Mouse (Mus musculus) forebrain, embryonic 14.5 days (tissue): ENCODE results near the gene Bloc1s5. TPM values are rescaled to one million over a fixed set of nuclear protein-coding genes. Genes with fewer than 3 reads are reported as not detected.

Experiments used
- ATAC-seq: fragments of 200-750 bp; cut with Nextera tagmentation; 2 replicates; pipeline ENCODE4 v1.8.0; 2017; ENCODE audit warnings: mild to moderate bottlenecking, moderate library complexity
- DNase-seq: peaks from one replicate; pipeline ENCODE4 v3.0.0-alpha.2; 2015; ENCODE audit warnings: low spot score
- H3K27ac ChIP-seq: fragments of 300-500 bp; sonication (generic); 2 replicates; pipeline ENCODE4 v1.5.1; 2014; ENCODE audit warnings: low read depth, mild to moderate bottlenecking, control low read depth, low read length, moderate library complexity
- H3K27me3 ChIP-seq: fragments of 300-500 bp; sonication (generic); replicated peaks from 2 replicates; pipeline ENCODE4 v1.6.1; 2014; ENCODE audit warnings: low read length, control low read depth, mixed read lengths; ENCODE audit not compliant: control insufficient read depth, insufficient read depth
- H3K36me3 ChIP-seq: fragments of 300-500 bp; sonication (generic); 2 replicates; pipeline ENCODE4 v1.6.1; 2014; ENCODE audit warnings: low read length, control low read depth; ENCODE audit not compliant: control insufficient read depth, insufficient read depth
- H3K4me1 ChIP-seq: fragments of 300-500 bp; sonication (generic); 2 replicates; pipeline ENCODE4 v1.6.1; 2014; ENCODE audit warnings: antibody characterized with exemption, low read length, control low read depth; ENCODE audit not compliant: control insufficient read depth, insufficient read depth
- H3K4me2 ChIP-seq: fragments of 300-500 bp; sonication (generic); 2 replicates; pipeline ENCODE4 v1.6.1; 2014; ENCODE audit warnings: mild to moderate bottlenecking, control low read depth, low read length
- H3K4me3 ChIP-seq: fragments of 300-500 bp; sonication (generic); 2 replicates; pipeline ENCODE4 v1.5.1; 2014; ENCODE audit warnings: low read depth, low read length, control low read depth
- H3K9ac ChIP-seq: fragments of 300-500 bp; sonication (generic); 2 replicates; pipeline ENCODE4 v1.6.1; 2014; ENCODE audit warnings: mild to moderate bottlenecking, low read length, control low read depth, moderate library complexity
- H3K9me3 ChIP-seq: fragments of 300-500 bp; sonication (generic); replicated peaks from 2 replicates; pipeline ENCODE4 v1.6.1; 2016; ENCODE audit warnings: low read length, control low read depth, mixed read lengths; ENCODE audit not compliant: control insufficient read depth
- WGBS: fragments of 180-500 bp; shearing (Covaris S2); extraction: QIAGEN DNeasy Blood & Tissue Kit; methylation state at CpG from one replicate; pipeline ENCODE4 v1.1.7; 2014; 5-methylcytosine and 5-hydroxymethylcytosine counted together
- polyA plus RNA-seq: library from polyadenylated mRNA; unstranded; fragments of >200 nt; fragmentation: Nextera tagmentation; extraction: Ambion mirVana; gene quantifications from 2 replicates; pipeline ENCODE4 v1.2.1, GENCODE M21; 2014

The Bloc1s5 gene
- polyA plus RNA-seq, 1 experiment from 2014 or later: 21.6 TPM

GRCm38 (mm10) chr13:38612608-38613007 is 22.3 kb downstream of the Bloc1s5 start:
- ATAC-seq: no peak
- DNase-seq: no peak
- H3K27me3 ChIP-seq: no peaks in the 10 kb centered on the region
- H3K9me3 ChIP-seq: no peaks in the 10 kb centered on the region
- no peaks in the 10 kb centered on the region for H3K4me1 ChIP-seq
- no peak overlapping the region for H3K9ac ChIP-seq
- 90% methylated on average over 9 of the region's 9 CpGs for WGBS
- H3K4me2 ChIP-seq: no peak overlapping the region
- peaks cover 12% of the 10 kb centered on the region; the same call in 1 of the 2 replicates for H3K36me3 ChIP-seq
- no peak overlapping the region for H3K27ac ChIP-seq
- H3K4me3 ChIP-seq: no peak overlapping the region

GRCm38 (mm10) chr13:38612179-38612578 is 22.7 kb downstream of the Bloc1s5 start:
- Histone ChIP-seq H3K9ac (no peak overlapping the region), H3K4me2 (no peak overlapping the region), H3K4me3 (no peak overlapping the region), H3K4me1 (no peaks in the 10 kb centered on the region), H3K27me3 (no peaks in the 10 kb centered on the region), H3K36me3 (peaks cover 12% of the 10 kb centered on the region; the same call in 1 of the 2 replicates), H3K9me3 (no peaks in the 10 kb centered on the region), H3K27ac (no peak overlapping the region)
- WGBS: 90% methylated on average over 4 of the region's 4 CpGs
- ATAC-seq: no peak
- no peak for DNase-seq

GRCm38 (mm10) chr13:38610336-38610735 is 24.6 kb downstream of the Bloc1s5 start:
- ATAC-seq (no peak), DNase-seq (no peak)
- no peak overlapping the region for H3K4me2 ChIP-seq
- H3K4me3 ChIP-seq: no peak overlapping the region
- no peaks in the 10 kb centered on the region for H3K27me3 ChIP-seq
- H3K4me1 ChIP-seq: no peaks in the 10 kb centered on the region
- WGBS: 93% methylated on average over 6 of the region's 6 CpGs
- no peaks in the 10 kb centered on the region for H3K9me3 ChIP-seq
- H3K9ac ChIP-seq: no peak overlapping the region
- H3K36me3 ChIP-seq: peaks cover 12% of the 10 kb centered on the region; the same call in 1 of the 2 replicates
- no peak overlapping the region for H3K27ac ChIP-seq

DNA sequence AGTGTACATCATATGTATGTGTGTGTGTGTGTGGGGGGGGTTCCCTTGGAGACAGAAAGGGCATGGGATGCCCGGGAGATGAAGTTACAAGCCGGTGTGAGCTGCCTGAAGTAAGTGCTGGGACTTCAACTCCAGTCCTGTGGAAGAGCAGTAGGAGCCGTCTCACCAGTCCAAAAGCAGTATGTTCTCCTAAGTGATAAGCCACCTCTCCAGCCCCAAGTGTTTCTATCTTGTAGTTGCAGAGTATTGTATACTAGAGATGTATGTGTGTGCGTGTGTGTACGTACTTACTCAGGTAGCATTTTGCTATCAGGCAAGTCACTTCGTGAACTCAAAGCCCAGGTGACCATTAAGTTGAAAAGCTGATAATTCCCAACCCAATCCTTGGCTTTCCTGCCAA is 27.8 kb downstream of the Bloc1s5 start:
- H3K9me3 ChIP-seq: no peaks in the 10 kb centered on the region
- H3K4me1 ChIP-seq: no peaks in the 10 kb centered on the region
- WGBS: 92% methylated on average over 6 of the region's 6 CpGs
- H3K9ac ChIP-seq: no peak overlapping the region
- H3K27ac ChIP-seq: no peak overlapping the region
- no peak overlapping the region for H3K4me3 ChIP-seq
- H3K36me3 ChIP-seq: peaks cover 8% of the 10 kb centered on the region
- DNase-seq (no peak), ATAC-seq (no peak)
- no peak overlapping the region for H3K4me2 ChIP-seq
- no peaks in the 10 kb centered on the region for H3K27me3 ChIP-seq

DNA sequence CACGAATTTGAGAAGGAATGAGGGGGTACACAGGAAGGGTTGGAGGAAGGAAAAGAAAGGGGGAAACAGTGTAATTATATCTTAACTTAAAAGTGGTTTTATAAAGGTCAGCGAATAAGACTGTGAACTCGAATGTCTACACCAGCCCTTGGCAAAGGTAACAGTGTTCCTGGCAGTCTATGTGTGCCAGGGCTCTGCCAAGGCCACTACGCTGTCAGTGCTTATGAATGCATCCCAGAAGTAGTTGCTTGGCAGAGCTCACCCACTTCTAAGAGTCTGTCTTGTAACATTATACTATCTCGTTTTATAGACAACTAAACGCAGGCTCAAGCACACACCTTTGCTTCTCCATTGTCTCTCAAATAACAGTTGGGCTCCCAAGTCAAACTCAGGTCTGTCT is 29.6 kb downstream of the Bloc1s5 start:
- H3K4me3 ChIP-seq: no peak overlapping the region
- H3K9ac ChIP-seq: no peak overlapping the region
- H3K27me3 ChIP-seq: no peaks in the 10 kb centered on the region
- DNase-seq (no peak), ATAC-seq (no peak)
- H3K9me3 ChIP-seq: no peaks in the 10 kb centered on the region
- 85% methylated on average over 6 of the region's 6 CpGs for WGBS
- H3K27ac ChIP-seq: no peak overlapping the region
- no peak overlapping the region for H3K4me2 ChIP-seq
- peaks cover 8% of the 10 kb centered on the region for H3K36me3 ChIP-seq
- H3K4me1 ChIP-seq: no peaks in the 10 kb centered on the region

DNA sequence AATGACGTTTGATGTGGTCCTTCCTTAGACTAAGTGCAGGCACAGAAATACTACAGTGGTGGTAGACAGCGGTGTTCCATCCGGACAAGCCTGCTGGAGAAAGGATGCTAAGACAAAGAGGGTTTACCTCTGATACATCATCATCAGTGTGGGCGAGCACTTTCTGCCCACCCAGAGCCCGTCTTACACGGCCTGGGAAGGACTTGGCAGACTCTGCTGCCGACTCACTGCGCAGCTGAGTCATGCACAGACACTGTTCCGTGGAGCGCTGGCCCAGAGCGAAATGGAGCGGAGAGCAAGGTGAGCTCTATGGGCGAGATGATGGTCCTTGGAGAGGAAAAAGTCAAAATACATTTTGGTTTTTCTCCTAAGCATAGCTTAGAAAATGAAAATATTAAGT is 31.9 kb downstream of the Bloc1s5 start:
- DNase-seq (no peak), ATAC-seq (no peak)
- Histone ChIP-seq H3K9ac (no peak overlapping the region), H3K9me3 (no peaks in the 10 kb centered on the region), H3K36me3 (peaks cover 8% of the 10 kb centered on the region), H3K4me2 (no peak overlapping the region), H3K4me1 (no peaks in the 10 kb centered on the region), H3K4me3 (no peak overlapping the region), H3K27me3 (no peaks in the 10 kb centered on the region), H3K27ac (no peak overlapping the region)
- WGBS: 88% methylated on average over 13 of the region's 13 CpGs

- Histone ChIP-seq H3K4me1 (no peaks in the 10 kb centered on the region), H3K36me3 (peaks cover 8% of the 10 kb centered on the region), H3K27me3 (no peaks in the 10 kb centered on the region), H3K9me3 (no peaks in the 10 kb centered on the region), H3K4me2 (no peak overlapping the region), H3K27ac (no peak overlapping the region), H3K4me3 (no peak overlapping the region), H3K9ac (no peak overlapping the region)
- DNase-seq (peak; percentile 11), ATAC-seq (0 out of 2 replicates have a peak, but pooled peaks have one; percentile 20)
- WGBS: 50% methylated on average over 17 of the region's 17 CpGs
Observed at GRCm38 (mm10) chr13:38602243-38602832, 32.6 kb downstream of the Bloc1s5 start.

DNA sequence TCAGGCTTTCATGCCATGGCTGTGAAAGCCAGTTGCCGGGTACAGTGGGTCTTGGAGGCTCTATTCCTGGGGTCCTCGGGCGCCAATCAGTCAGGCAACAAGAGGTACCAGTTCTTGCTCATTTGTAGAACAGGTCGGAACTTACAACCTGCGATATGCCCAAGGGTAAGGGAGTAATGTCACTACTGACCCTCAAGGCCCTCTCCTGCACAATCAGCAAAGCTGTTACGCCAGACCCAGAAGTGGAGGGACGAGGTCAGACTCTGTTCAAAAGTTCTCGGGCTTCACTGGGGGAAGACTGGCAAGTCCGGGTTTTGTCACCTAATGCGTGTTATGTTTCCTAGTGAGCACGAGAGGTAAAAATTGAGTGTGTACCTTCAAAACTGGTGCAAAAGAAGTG is 34.1 kb downstream of the Bloc1s5 start:
- Histone ChIP-seq H3K4me1 (no peaks in the 10 kb centered on the region), H3K9ac (no peak overlapping the region), H3K4me2 (no peak overlapping the region), H3K9me3 (no peaks in the 10 kb centered on the region), H3K27me3 (no peaks in the 10 kb centered on the region), H3K4me3 (no peak overlapping the region), H3K27ac (no peak overlapping the region), H3K36me3 (peaks cover 8% of the 10 kb centered on the region)
- no peak for DNase-seq
- WGBS: 85% methylated on average over 11 of the region's 11 CpGs
- ATAC-seq: no peak

DNA sequence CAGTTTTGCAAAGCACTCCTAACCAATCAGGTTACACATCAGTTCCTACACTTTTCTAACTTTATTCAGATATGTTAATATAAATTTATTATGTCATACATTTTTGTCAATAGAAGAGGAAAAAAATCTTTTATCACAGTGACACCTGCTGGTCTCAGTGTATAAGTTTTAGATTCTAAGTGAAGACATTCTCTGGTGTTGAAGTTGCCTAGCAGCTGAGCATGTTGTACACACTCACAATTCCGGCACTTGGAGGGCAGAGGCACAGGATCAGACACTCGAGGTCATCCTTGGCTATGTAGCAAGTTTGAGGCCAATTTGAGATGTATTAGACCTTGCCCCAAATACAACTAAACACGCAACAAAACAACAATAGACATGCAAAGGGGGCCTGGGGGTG is 37.8 kb downstream of the Bloc1s5 start:
- 75% methylated on average over 3 of the region's 3 CpGs for WGBS
- Histone ChIP-seq H3K4me2 (no peak overlapping the region), H3K9me3 (no peaks in the 10 kb centered on the region), H3K4me3 (no peak overlapping the region), H3K36me3 (no peaks in the 10 kb centered on the region), H3K9ac (no peak overlapping the region), H3K4me1 (no peaks in the 10 kb centered on the region), H3K27me3 (no peaks in the 10 kb centered on the region), H3K27ac (no peak overlapping the region)
- 0 out of 2 replicates have a peak, but pooled peaks have one; percentile 34 for ATAC-seq
- peak; percentile 51 for DNase-seq
